Mouse (Mus musculus) heart, embryonic 12.5 days (tissue): ENCODE data around the gene Cpd. TPM values are rescaled to one million over a fixed set of nuclear protein-coding genes. Genes with fewer than 3 reads are reported as not detected.
A peak's percentile ranks its signal among the peaks of the same experiment; 100 is the strongest.

Source experiments
- ATAC-seq: fragments of 200-750 bp; cut with Nextera tagmentation; 2 replicates; pipeline ENCODE4 v1.8.0; 2017; ENCODE audit warnings: moderate TSS enrichment, moderate library complexity; ENCODE audit not compliant: insufficient number of reproducible peaks, low FRiP score
- H3K27ac ChIP-seq: fragments of 300-500 bp; sonication (generic); 2 replicates; pipeline ENCODE4 v1.5.1; 2016; ENCODE audit warnings: mild to moderate bottlenecking, moderate library complexity; ENCODE audit not compliant: poor library complexity, severe bottlenecking
- H3K27me3 ChIP-seq: fragments of 300-500 bp; sonication (generic); replicated peaks from 2 replicates; pipeline ENCODE4 v1.6.1; 2016; ENCODE audit warnings: mild to moderate bottlenecking, moderate library complexity
- H3K36me3 ChIP-seq: fragments of 300-500 bp; sonication (generic); 2 replicates; pipeline ENCODE4 v1.6.1; 2016; ENCODE audit warnings: mild to moderate bottlenecking, moderate library complexity
- H3K4me1 ChIP-seq: fragments of 300-500 bp; sonication (generic); replicated peaks from 2 replicates; pipeline ENCODE4 v1.6.1; 2016; ENCODE audit warnings: mild to moderate bottlenecking
- H3K4me2 ChIP-seq: fragments of 300-500 bp; sonication (generic); 2 replicates; pipeline ENCODE4 v1.6.1; 2016; ENCODE audit warnings: mild to moderate bottlenecking, moderate library complexity
- H3K4me3 ChIP-seq: fragments of 300-500 bp; sonication (generic); 2 replicates; pipeline ENCODE4 v1.5.1; 2016; ENCODE audit warnings: mild to moderate bottlenecking
- H3K9ac ChIP-seq: fragments of 300-500 bp; sonication (generic); 2 replicates; pipeline ENCODE4 v1.6.1; 2016; ENCODE audit warnings: mild to moderate bottlenecking, moderate library complexity
- H3K9me3 ChIP-seq: fragments of 300-500 bp; sonication (generic); replicated peaks from 2 replicates; pipeline ENCODE4 v1.6.1; 2016; ENCODE audit warnings: mild to moderate bottlenecking, moderate library complexity
- WGBS: fragments of 180-500 bp; shearing (Covaris S2); methylation state at CpG from one replicate; pipeline ENCODE4 v1.1.7; 2016; 5-methylcytosine and 5-hydroxymethylcytosine counted together
- polyA plus RNA-seq: library from polyadenylated mRNA; unstranded; fragments of >200 nt; fragmentation: Nextera tagmentation; extraction: Ambion mirVana; gene quantifications from 2 replicates; pipeline ENCODE4 v1.2.1, GENCODE M21; 2016

Cpd gene
- polyA plus RNA-seq, 1 experiment from 2014 or later = 24.3 TPM

- H3K4me2 ChIP-seq = no peak overlapping the region
- WGBS = 96% methylated on average over 1 of the region's 1 CpGs
- no peaks in the 10 kb centered on the region for H3K27me3 ChIP-seq
- H3K4me1 ChIP-seq = no peaks in the 10 kb centered on the region
- no peaks in the 10 kb centered on the region for H3K9me3 ChIP-seq
- ATAC-seq = no peak
- peaks cover 64% of the 10 kb centered on the region for H3K36me3 ChIP-seq
- H3K9ac ChIP-seq = no peak overlapping the region
- H3K27ac ChIP-seq = no peak overlapping the region
- no peak overlapping the region for H3K4me3 ChIP-seq
Observed at GRCm38 (mm10) chr11:76789252-76789651, 57.6 kb downstream of the Cpd start.

GRCm38 (mm10) chr11:76775533-76775932 lies 71.3 kb downstream of the Cpd start:
- ATAC-seq = no peak
- peaks cover 14% of the 10 kb centered on the region for H3K4me1 ChIP-seq
- H3K9ac ChIP-seq = no peak overlapping the region
- H3K27me3 ChIP-seq = no peaks in the 10 kb centered on the region
- WGBS = 81% methylated on average over 8 of the region's 8 CpGs
- no peaks in the 10 kb centered on the region for H3K9me3 ChIP-seq
- no peak overlapping the region for H3K27ac ChIP-seq
- peaks cover 11% of the 10 kb centered on the region for H3K36me3 ChIP-seq
- no peak overlapping the region for H3K4me2 ChIP-seq
- H3K4me3 ChIP-seq = no peak overlapping the region

GRCm38 (mm10) chr11:76773811-76774210 lies 73.0 kb downstream of the Cpd start:
- 53% methylated on average over 3 of the region's 3 CpGs for WGBS
- ATAC-seq = no peak
- H3K27ac ChIP-seq = peak overlapping the region; percentile 38; the same call in 1 of the 2 replicates

GRCm38 (mm10) chr11:76770566-76770965 lies 76.3 kb downstream of the Cpd start:
- no peak overlapping the region for H3K4me3 ChIP-seq
- H3K27ac ChIP-seq = no peak overlapping the region
- H3K9ac ChIP-seq = no peak overlapping the region
- ATAC-seq = no peak
- WGBS = 78% methylated on average over 5 of the region's 5 CpGs
- no peaks in the 10 kb centered on the region for H3K27me3 ChIP-seq
- H3K36me3 ChIP-seq = no peaks in the 10 kb centered on the region
- H3K4me1 ChIP-seq = peaks cover 14% of the 10 kb centered on the region
- H3K9me3 ChIP-seq = no peaks in the 10 kb centered on the region
- H3K4me2 ChIP-seq = no peak overlapping the region

More at GRCm38 (mm10) chr11:76773811-76774210, 73.0 kb downstream of the Cpd start:
- no peaks in the 10 kb centered on the region for H3K36me3 ChIP-seq
- H3K4me3 ChIP-seq = no peak overlapping the region
- no peak overlapping the region for H3K9ac ChIP-seq
- H3K9me3 ChIP-seq = no peaks in the 10 kb centered on the region
- peaks cover 14% of the 10 kb centered on the region for H3K4me1 ChIP-seq
- no peaks in the 10 kb centered on the region for H3K27me3 ChIP-seq
- H3K4me2 ChIP-seq = no peak overlapping the region

GRCm38 (mm10) chr11:76763741-76764122 lies 83.1 kb downstream of the Cpd start:
- no peaks in the 10 kb centered on the region for H3K4me1 ChIP-seq
- no peaks in the 10 kb centered on the region for H3K9me3 ChIP-seq
- WGBS = 9% methylated on average over 4 of the region's 4 CpGs
- H3K9ac ChIP-seq = peak overlapping the region; percentile 96; the same call in 1 of the 2 replicates
- 0 out of 2 replicates have a peak, but pooled peaks have one; percentile 20 for ATAC-seq
- no peak overlapping the region for H3K27ac ChIP-seq
- peak overlapping the region; percentile 83 for H3K4me3 ChIP-seq
- H3K36me3 ChIP-seq = peaks cover 19% of the 10 kb centered on the region
- peaks cover 8% of the 10 kb centered on the region; the same call in 1 of the 2 replicates for H3K27me3 ChIP-seq
- peak overlapping the region; percentile 82 for H3K4me2 ChIP-seq

- Histone ChIP-seq H3K9me3 (no peaks in the 10 kb centered on the region), H3K27ac (peak within 1 kb of the TSS; percentile 90), H3K4me2 (peak within 1 kb of the TSS; percentile 82), H3K9ac (peak within 1 kb of the TSS; percentile 96), H3K36me3 (peaks cover 23% of the 10 kb centered on the region), H3K4me3 (peak within 1 kb of the TSS; percentile 83), H3K4me1 (no peaks in the 10 kb centered on the region), H3K27me3 (peaks cover 8% of the 10 kb centered on the region; the same call in 1 of the 2 replicates)
- under 1% methylated on average over 28 of the region's 28 CpGs for WGBS
- ATAC-seq = peak; percentile 95
Observed at GRCm38 (mm10) chr11:76763053-76763740, 83.6 kb downstream of the Cpd start, which contains the start of gene Gosr1. Gene Gosr1, minus strand, starts transcription at chr11:76763579.

- no peaks in the 10 kb centered on the region for H3K4me1 ChIP-seq
- no peak for ATAC-seq
- no peak overlapping the region for H3K27ac ChIP-seq
- H3K9me3 ChIP-seq = no peaks in the 10 kb centered on the region
- peaks cover 76% of the 10 kb centered on the region for H3K36me3 ChIP-seq
- no peak overlapping the region for H3K4me2 ChIP-seq
- no peaks in the 10 kb centered on the region for H3K27me3 ChIP-seq
- H3K9ac ChIP-seq = no peak overlapping the region
- no peak overlapping the region for H3K4me3 ChIP-seq
- WGBS = 94% methylated on average over 3 of the region's 3 CpGs
Observed at GRCm38 (mm10) chr11:76752276-76752675, 94.5 kb downstream of the Cpd start.

DNA sequence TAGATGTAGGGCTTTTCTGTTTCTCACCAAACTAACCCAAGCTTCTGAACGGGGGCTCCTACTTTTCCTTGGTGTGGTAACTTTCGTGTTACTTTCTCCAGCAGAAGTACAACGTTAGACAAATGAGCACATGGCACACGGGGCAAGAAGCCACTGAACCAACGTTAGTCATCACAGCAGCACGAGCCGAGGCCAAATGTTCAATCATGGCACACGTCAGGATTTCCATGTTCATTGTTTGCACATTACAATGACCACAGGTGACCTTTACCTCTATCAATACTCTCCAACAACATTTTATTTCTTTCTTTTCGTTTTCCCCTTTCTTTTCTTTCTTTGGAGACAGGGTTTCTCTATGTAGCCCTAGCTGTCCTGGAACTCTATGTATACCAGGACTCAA lies 98.0 kb downstream of the Cpd start:
- Histone ChIP-seq H3K27me3 (no peaks in the 10 kb centered on the region), H3K36me3 (peaks cover 79% of the 10 kb centered on the region), H3K4me3 (no peak overlapping the region), H3K9me3 (no peaks in the 10 kb centered on the region), H3K9ac (no peak overlapping the region), H3K4me1 (no peaks in the 10 kb centered on the region), H3K27ac (no peak overlapping the region), H3K4me2 (no peak overlapping the region)
- no peak for ATAC-seq
- WGBS = 91% methylated on average over 9 of the region's 9 CpGs

GRCm38 (mm10) chr11:76745921-76746320 lies 100.9 kb downstream of the Cpd start:
- Histone ChIP-seq H3K27ac (no peak overlapping the region), H3K4me3 (no peak overlapping the region), H3K4me1 (0 out of 2 replicates have a peak, but pooled peaks cover 2% of the 10 kb centered on the region), H3K36me3 (peaks cover 74% of the 10 kb centered on the region), H3K9me3 (no peaks in the 10 kb centered on the region), H3K4me2 (no peak overlapping the region), H3K9ac (no peak overlapping the region), H3K27me3 (no peaks in the 10 kb centered on the region)
- ATAC-seq = no peak
- 92% methylated on average over 1 of the region's 1 CpGs for WGBS

DNA sequence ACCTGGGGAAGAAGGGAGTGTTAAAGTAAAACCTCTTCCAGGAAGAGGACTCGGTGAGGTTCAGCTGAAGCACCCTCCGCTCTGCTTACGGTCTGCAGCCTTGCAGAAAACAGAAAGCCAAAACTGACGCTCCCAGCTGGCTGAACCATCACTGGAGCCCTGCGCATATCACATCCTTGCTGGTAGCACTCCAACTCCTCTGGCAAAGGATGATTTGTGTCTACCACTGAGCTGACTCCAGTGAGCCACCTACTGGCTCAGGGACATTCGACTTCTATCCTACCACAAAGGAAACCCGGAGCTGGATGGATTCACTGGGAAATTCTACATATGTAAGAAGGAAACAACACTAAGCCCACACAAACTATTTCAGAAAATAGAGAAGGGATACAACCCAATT lies 102.3 kb downstream of the Cpd start:
- Histone ChIP-seq H3K9me3 (no peaks in the 10 kb centered on the region), H3K9ac (no peak overlapping the region), H3K36me3 (peaks cover 65% of the 10 kb centered on the region), H3K27ac (no peak overlapping the region), H3K4me1 (0 out of 2 replicates have a peak, but pooled peaks cover 2% of the 10 kb centered on the region), H3K4me3 (no peak overlapping the region), H3K27me3 (no peaks in the 10 kb centered on the region), H3K4me2 (no peak overlapping the region)
- no peak for ATAC-seq
- 71% methylated on average over 7 of the region's 7 CpGs for WGBS

DNA sequence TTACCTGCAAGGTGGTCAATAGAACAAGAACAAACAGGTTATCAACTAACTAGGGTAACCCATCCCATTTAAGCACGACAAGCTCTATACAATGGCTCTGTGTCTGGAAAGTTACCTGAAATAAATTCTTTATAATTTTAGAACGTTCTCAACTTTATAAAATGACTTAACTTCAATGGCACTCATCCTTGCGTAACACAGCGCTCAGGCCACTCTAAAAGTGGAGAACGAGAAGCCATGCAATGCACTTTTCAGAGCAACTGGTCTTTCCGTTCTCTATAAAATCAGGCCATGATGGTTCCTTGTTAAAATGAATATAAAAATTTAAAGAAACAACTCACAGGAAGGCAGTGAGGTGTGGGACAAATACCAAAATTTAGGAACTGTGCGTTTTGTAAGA lies 104.3 kb downstream of the Cpd start:
- 0 out of 2 replicates have a peak, but pooled peaks cover 2% of the 10 kb centered on the region for H3K4me1 ChIP-seq
- H3K27ac ChIP-seq = no peak overlapping the region
- H3K4me3 ChIP-seq = no peak overlapping the region
- H3K9me3 ChIP-seq = no peaks in the 10 kb centered on the region
- WGBS = 95% methylated on average over 7 of the region's 7 CpGs
- peaks cover 52% of the 10 kb centered on the region for H3K36me3 ChIP-seq
- no peak overlapping the region for H3K4me2 ChIP-seq
- no peaks in the 10 kb centered on the region for H3K27me3 ChIP-seq
- ATAC-seq = no peak
- H3K9ac ChIP-seq = no peak overlapping the region
